ENCODE assay signal across 25 mouse cellular contexts in the genomic region with DNA sequence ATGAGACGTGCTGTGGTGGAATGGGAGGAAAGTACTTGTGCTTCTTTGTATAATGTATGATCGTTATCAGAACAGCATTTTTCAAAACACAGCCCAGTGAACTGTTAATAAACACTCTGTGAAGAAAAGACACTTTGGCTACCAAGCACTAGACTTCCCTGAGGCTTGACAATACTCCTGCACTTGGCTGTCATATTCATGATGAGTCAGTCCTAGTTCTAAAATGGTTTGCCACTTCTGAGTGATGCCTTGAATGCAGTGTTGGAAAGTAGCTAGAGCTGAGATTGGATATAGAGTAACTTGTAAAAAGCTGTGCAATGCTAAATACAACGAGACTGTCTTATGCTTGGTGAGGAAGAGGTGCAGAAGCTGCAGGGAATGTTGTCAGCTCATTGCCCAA.
"Had no signal": no experiment of that assay in that cellular context is flagged by ENCODE, and none has a peak within 500 bp of the region (broad histone marks: within the 10 kb centered on the region; RNA-seq: fewer than 3 reads in every experiment).

No protein-coding gene starts in this region.

- ATAC-seq: inflammation-experienced regulatory T-cells, adult 6 months; intestine, postnatal 0 days; liver, embryonic 12.5 days; midbrain, embryonic 13.5 days; midbrain, embryonic 16.5 days had no signal

- DNase-seq: kidney, adult 2 months; kidney, postnatal 25 days; layer of hippocampus, adult 9-11 months; liver; lung, adult 18-20 months; lung, postnatal 10 days; lung, postnatal 36 days; thymus, adult 2 months; thymus, postnatal 14 days; thymus, postnatal 4 days had no signal

- H3K9me3 ChIP-seq: limb, embryonic 10.5 days; limb, embryonic 13.5 days; liver, embryonic 12.5 days; liver, embryonic 15.5 days; lung, embryonic 15.5 days; megakaryocyte, embryonic 14.5 days; midbrain, embryonic 10.5 days; midbrain, embryonic 13.5 days; neural tube, embryonic 13.5 days had no signal

- H3K4me1 ChIP-seq: limb, embryonic 13.5 days; liver, embryonic 12.5 days; liver, embryonic 15.5 days; lung, embryonic 15.5 days; megakaryocyte, embryonic 14.5 days had no signal

- H3K27me3 ChIP-seq: limb, embryonic 13.5 days; liver, embryonic 12.5 days; liver, embryonic 15.5 days; lung, embryonic 15.5 days; megakaryocyte, embryonic 14.5 days; midbrain, embryonic 13.5 days; neural tube, embryonic 13.5 days had no signal

- H3K36me3 ChIP-seq: limb, embryonic 10.5 days; limb, embryonic 13.5 days; liver, embryonic 12.5 days; liver, embryonic 15.5 days; lung, embryonic 15.5 days; midbrain, embryonic 10.5 days; midbrain, embryonic 13.5 days; neural tube, embryonic 13.5 days had no signal

- H3K27ac ChIP-seq: kidney, postnatal 0 days; layer of hippocampus, adult 2 months; limb, embryonic 10.5 days; limb, embryonic 13.5 days; liver, embryonic 12.5 days; liver, embryonic 15.5 days; lung, embryonic 15.5 days; midbrain, embryonic 10.5 days; midbrain, embryonic 13.5 days; neural tube, embryonic 13.5 days had no signal

- H3K4me3 ChIP-seq: layer of hippocampus, adult 2 months; limb, embryonic 10.5 days; limb, embryonic 13.5 days; liver, embryonic 12.5 days; liver, embryonic 15.5 days; lung, embryonic 15.5 days; megakaryocyte, embryonic 14.5 days; midbrain, embryonic 10.5 days; midbrain, embryonic 13.5 days; myocyte; neural tube, embryonic 13.5 days had no signal

- H3K4me2 ChIP-seq: limb, embryonic 13.5 days; liver, embryonic 12.5 days; liver, embryonic 15.5 days; lung, embryonic 15.5 days; midbrain, embryonic 13.5 days; neural tube, embryonic 13.5 days had no signal

- H3K9ac ChIP-seq: limb, embryonic 13.5 days; liver, embryonic 12.5 days; liver, embryonic 15.5 days; lung, embryonic 15.5 days; midbrain, embryonic 13.5 days; neural tube, embryonic 13.5 days had no signal
